ENCODE assay signal across 10 mouse cellular contexts in the genomic region with DNA sequence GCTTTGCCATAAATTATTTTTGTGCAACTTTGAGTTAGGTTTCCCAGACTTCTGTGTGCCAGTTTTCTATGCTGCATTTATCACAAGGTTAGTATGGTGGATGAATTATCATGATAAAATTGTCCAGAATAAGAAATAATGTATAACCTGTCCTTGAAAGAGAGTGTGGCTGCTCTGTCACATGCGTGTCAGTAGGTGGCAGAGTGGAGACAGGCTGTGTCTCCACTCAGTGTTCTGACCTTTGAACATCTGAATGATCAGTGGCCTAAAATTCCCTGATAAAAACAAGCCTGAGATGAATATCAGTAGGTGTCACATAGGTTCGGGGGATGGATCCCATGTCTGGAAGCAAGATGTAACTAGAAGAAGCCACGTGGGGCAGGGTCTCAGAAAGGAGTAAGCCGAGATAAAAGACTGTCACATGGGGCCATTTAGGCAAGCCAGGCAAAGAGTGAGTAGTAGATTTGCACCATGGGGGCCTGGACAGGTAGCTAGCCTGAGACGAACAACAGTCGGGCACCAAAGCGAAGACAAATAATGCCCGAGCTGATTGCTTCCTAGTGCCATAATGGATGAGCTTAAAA.
DNase-seq lines count a peak whose midpoint lies in the region; ATAC-seq and TF ChIP-seq lines count a peak whose summit lies in the region.
"Had no signal": no experiment of that assay in that cellular context is flagged by ENCODE, and none has a peak within 500 bp of the region (broad histone marks: within the 10 kb centered on the region; RNA-seq: fewer than 3 reads in every experiment).

No protein-coding gene starts in this region.

- TF ChIP-seq POLR2A in ES-Bruce4 (IDR thresholded peaks at IDR 0.05; ENCODE audit: insufficient read depth, low read length): no peak

- H3K27ac ChIP-seq in embryonic facial prominence, embryonic 11.5 days (replicated peaks; ENCODE audit: low read depth, low read length): no peak overlapping the region
- H3K27ac ChIP-seq in embryonic facial prominence, embryonic 10.5 days (replicated peaks): no peak overlapping the region
- no peak overlapping the region for H3K27ac ChIP-seq in ES-Bruce4 (ENCODE audit: insufficient read depth, low read length)
- no peak overlapping the region for H3K27ac ChIP-seq in forebrain, embryonic 14.5 days (ENCODE audit: low read depth, low read length)

- H3K36me3 ChIP-seq in embryonic facial prominence, embryonic 11.5 days (replicated peaks; ENCODE audit: control insufficient read depth, insufficient read depth, low read depth, low read length): no peaks in the 10 kb centered on the region
- no peaks in the 10 kb centered on the region for H3K36me3 ChIP-seq in embryonic facial prominence, embryonic 10.5 days (replicated peaks)
- no peaks in the 10 kb centered on the region for H3K36me3 ChIP-seq in ES-Bruce4 (ENCODE audit: control insufficient read depth, insufficient read depth, low read length, poor library complexity, severe bottlenecking)
- no peaks in the 10 kb centered on the region for H3K36me3 ChIP-seq in forebrain, embryonic 14.5 days (ENCODE audit: control insufficient read depth, insufficient read depth, low read length)

- WGBS in embryonic facial prominence, embryonic 11.5 days: 75% methylated on average over 8 of the region's 8 CpGs
- 74% methylated on average over 8 of the region's 8 CpGs for WGBS in embryonic facial prominence, embryonic 10.5 days
- 75% methylated on average over 8 of the region's 8 CpGs for WGBS in forebrain, embryonic 14.5 days

- no peaks in the 10 kb centered on the region for H3K27me3 ChIP-seq in embryonic facial prominence, embryonic 11.5 days (ENCODE audit: control insufficient read depth, insufficient read depth, low read length)
- H3K27me3 ChIP-seq in embryonic facial prominence, embryonic 10.5 days (replicated peaks; ENCODE audit: low read depth, poor library complexity, severe bottlenecking): no peaks in the 10 kb centered on the region
- no peaks in the 10 kb centered on the region for H3K27me3 ChIP-seq in ES-Bruce4 (ENCODE audit: control insufficient read depth, insufficient read depth, low read length, poor library complexity, severe bottlenecking)
- no peaks in the 10 kb centered on the region for H3K27me3 ChIP-seq in forebrain, embryonic 14.5 days (replicated peaks; ENCODE audit: control insufficient read depth, insufficient read depth, low read length)
- H3K27me3 ChIP-seq: CH12.LX; megakaryocyte, embryonic 14.5 days had no signal

- H3K4me2 ChIP-seq in embryonic facial prominence, embryonic 11.5 days (ENCODE audit: low read depth, low read length): no peak overlapping the region
- H3K4me2 ChIP-seq in forebrain, embryonic 14.5 days (ENCODE audit: low read length): no peak overlapping the region

- H3K4me3 ChIP-seq in embryonic facial prominence, embryonic 11.5 days (ENCODE audit: low read depth, low read length): no peak overlapping the region
- no peak overlapping the region for H3K4me3 ChIP-seq in embryonic facial prominence, embryonic 10.5 days
- no peak overlapping the region for H3K4me3 ChIP-seq in ES-Bruce4 (ENCODE audit: low read depth, low read length)
- no peak overlapping the region for H3K4me3 ChIP-seq in forebrain, embryonic 14.5 days (ENCODE audit: low read depth, low read length)
- H3K4me3 ChIP-seq: megakaryocyte, embryonic 14.5 days had no signal

- no peaks in the 10 kb centered on the region for H3K4me1 ChIP-seq in embryonic facial prominence, embryonic 11.5 days (ENCODE audit: control insufficient read depth, insufficient read depth, low read length)
- no peaks in the 10 kb centered on the region for H3K4me1 ChIP-seq in embryonic facial prominence, embryonic 10.5 days
- no peaks in the 10 kb centered on the region for H3K4me1 ChIP-seq in ES-Bruce4 (ENCODE audit: control insufficient read depth, insufficient read depth, low read length)
- H3K4me1 ChIP-seq in forebrain, embryonic 14.5 days (ENCODE audit: control insufficient read depth, insufficient read depth, low read length): no peaks in the 10 kb centered on the region
- H3K4me1 ChIP-seq: megakaryocyte, embryonic 14.5 days had no signal

- H3K9ac ChIP-seq in embryonic facial prominence, embryonic 11.5 days (replicated peaks; ENCODE audit: low read length): no peak overlapping the region
- no peak overlapping the region for H3K9ac ChIP-seq in ES-Bruce4 (ENCODE audit: low read depth, poor library complexity, severe bottlenecking)
- no peak overlapping the region for H3K9ac ChIP-seq in forebrain, embryonic 14.5 days (ENCODE audit: low read length)

- peak; percentile 16 for DNase-seq in embryonic facial prominence, embryonic 11.5 days (ENCODE audit: low spot score)
- DNase-seq in embryonic facial prominence, embryonic 10.5 days (ENCODE audit: low spot score): no peak
- DNase-seq in kidney, postnatal 36 days: peak; percentile 1 to 4
- DNase-seq in kidney, adult 9 months: no peak
- peak; percentile 28 for DNase-seq in forebrain, embryonic 14.5 days (ENCODE audit: low spot score)
- no peak for DNase-seq in c-Kit-positive CD71-positive TER-119-positive erythroid progenitor cells, embryonic 14.5 days (ENCODE audit: low spot score)
- DNase-seq in Muller cell, postnatal 12 days (ENCODE audit: inconsistent ontology term): no peak

- 0 out of 2 replicates have a peak, but pooled peaks have one; percentile 39 for ATAC-seq in embryonic facial prominence, embryonic 11.5 days (replicated peaks; ENCODE audit: insufficient number of reproducible peaks, low FRiP score, low TSS enrichment, low read depth)
- ATAC-seq in forebrain, embryonic 14.5 days: peak; percentile 52; the same call in 1 of the 2 replicates

- TF ChIP-seq EP300 in ES-Bruce4 (IDR thresholded peaks at IDR 0.05; ENCODE audit: insufficient read depth, low read depth, low read length): no peak

- H3K9me3 ChIP-seq in embryonic facial prominence, embryonic 11.5 days (replicated peaks; ENCODE audit: control insufficient read depth, low read length): no peaks in the 10 kb centered on the region
- no peaks in the 10 kb centered on the region for H3K9me3 ChIP-seq in embryonic facial prominence, embryonic 10.5 days
- H3K9me3 ChIP-seq in ES-Bruce4 (replicated peaks; ENCODE audit: control insufficient read depth, insufficient read depth, low read length, poor library complexity, severe bottlenecking): no peaks in the 10 kb centered on the region
- no peaks in the 10 kb centered on the region for H3K9me3 ChIP-seq in forebrain, embryonic 14.5 days (replicated peaks; ENCODE audit: control insufficient read depth, low read length)

- TF ChIP-seq CTCF in ES-Bruce4 (IDR thresholded peaks at IDR 0.05; ENCODE audit: low read depth, low read length): peak; percentile 43

Comparison
In these comparisons a context has a peak if more than half of its experiments do, and no peak if none do; other contexts are left out.
1. DNase-seq: peak in embryonic facial prominence, embryonic 11.5 days (single experiment), kidney, postnatal 36 days (2 of 2) and forebrain, embryonic 14.5 days (single experiment); none in embryonic facial prominence, embryonic 10.5 days (single experiment), kidney, adult 9 months (single experiment), c-Kit-positive CD71-positive TER-119-positive erythroid progenitor cells, embryonic 14.5 days (single experiment) and Muller cell, postnatal 12 days (single experiment).